Mouse (Mus musculus) heart, adult 10 weeks (tissue): ENCODE data around the gene Ncapg2. TPM values are rescaled to one million over a fixed set of nuclear protein-coding genes. Genes with fewer than 3 reads are reported as not detected.

ENCODE experiments used
- polyA plus RNA-seq: library from polyadenylated mRNA; stranded (reverse); fragments of 350-450 nt; fragmentation: Illumina TruSeq; extraction: RNeasy Lipid Tissue Mini Kit (QIAGEN cat#74804); gene quantifications from one replicate; pipeline ENCODE4 v1.2.3, GENCODE M21; 2014; ENCODE audit warnings: low read depth, low replicate concordance

Gene Ncapg2
- 2.4 TPM for polyA plus RNA-seq

DNA sequence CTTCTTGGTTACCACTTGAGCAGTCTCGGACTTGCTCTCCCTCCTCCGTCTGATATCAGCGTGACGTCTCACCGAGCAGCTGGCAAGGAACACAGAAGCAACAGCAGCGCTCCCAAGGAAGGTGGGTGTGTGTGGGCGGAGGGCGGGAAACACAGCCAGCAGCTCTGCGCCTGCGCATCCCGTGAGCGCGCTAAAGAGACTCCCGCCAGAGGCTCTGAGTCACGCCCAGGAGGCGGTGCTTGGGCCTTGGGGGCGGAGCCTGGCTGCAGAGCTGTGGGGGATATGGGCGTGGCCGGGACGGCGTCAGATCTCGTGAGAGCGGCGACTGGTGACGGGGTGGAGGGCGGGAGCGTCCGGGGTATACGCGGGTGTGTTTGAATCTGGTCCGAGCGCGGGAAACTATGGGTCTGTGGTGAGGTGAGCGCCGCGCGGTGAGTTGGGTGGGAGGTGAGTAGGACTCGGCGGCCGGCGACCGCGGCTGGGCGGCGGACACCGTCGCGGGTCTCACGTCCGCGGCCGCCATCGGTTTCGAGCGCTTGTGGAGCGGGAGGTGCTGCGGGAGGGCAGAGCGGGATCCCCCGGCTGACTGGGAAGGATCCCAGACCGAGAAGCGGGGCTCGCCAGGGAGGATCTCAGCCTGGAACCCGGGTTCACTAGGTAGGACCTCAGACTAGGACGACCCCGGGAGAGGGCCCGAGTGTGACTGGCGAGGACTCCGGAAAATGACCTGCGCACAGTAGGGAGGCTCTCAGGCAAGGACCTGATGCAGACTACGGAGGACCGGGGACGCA is at the start of gene Ncapg2:
Gene Ncapg2, plus strand, starts transcription at position 358 of the 791 bp plus-strand sequence.

DNA sequence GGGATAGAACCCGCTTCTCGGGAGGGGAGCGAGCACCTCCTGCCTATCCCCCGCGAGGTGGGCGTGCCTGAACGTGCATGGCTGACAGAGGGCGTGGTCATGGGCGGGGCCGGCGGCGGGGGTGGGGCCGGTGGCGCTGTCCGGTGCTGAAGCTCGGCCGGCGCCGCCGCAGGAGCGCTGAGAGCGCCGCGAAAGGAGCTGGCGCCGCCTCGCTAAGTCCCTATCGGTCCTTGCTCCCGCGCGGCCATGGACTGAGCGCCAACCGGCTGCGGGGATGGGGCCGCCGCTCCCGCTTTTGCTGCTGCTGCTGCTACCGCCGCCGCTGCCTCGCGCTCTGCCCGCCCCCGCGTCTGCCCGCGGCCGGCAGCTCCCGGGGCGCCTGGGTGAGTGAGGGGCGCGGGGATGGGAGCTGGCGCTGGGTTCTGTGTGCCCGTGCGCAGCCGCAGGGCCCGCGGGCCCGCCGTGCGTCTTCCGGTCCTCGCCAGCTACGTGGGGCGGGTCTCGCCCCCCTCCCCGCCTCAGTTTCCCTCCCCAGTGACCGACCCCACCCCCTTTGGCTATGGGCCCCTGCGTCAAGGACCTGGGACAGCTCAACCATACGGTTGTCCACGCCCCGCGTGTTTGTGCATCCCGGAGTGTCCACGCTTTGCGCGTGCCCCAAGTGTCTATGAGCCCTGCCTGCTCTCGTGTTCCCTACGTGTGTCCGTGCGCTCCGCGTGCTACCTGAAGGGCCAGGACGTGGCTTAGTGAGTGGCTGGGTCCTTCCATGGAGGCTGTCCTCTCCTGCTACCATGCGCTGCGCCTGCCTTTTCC is 80.6 kb downstream of the Ncapg2 start, which contains the start of gene Ptprn2:
Gene Ptprn2, plus strand, starts transcription at position 130 of the 813 bp plus-strand sequence.

Other genes starting within 250 kb of the Ncapg2 start
- gene Wdr60, start 142.4 kb upstream of the Ncapg2 start, polyA plus RNA-seq = 4.0 TPM
- not detected for gene Gm11027, start 130.0 kb upstream of the Ncapg2 start, polyA plus RNA-seq
- 27.6 TPM for gene Esyt2, start 124.2 kb upstream of the Ncapg2 start, polyA plus RNA-seq
- gene Ptprn2, start 80.3 kb downstream of the Ncapg2 start, polyA plus RNA-seq = not detected